Comparison of ENCODE assay signal across 8 mouse cellular contexts in the genomic region with DNA sequence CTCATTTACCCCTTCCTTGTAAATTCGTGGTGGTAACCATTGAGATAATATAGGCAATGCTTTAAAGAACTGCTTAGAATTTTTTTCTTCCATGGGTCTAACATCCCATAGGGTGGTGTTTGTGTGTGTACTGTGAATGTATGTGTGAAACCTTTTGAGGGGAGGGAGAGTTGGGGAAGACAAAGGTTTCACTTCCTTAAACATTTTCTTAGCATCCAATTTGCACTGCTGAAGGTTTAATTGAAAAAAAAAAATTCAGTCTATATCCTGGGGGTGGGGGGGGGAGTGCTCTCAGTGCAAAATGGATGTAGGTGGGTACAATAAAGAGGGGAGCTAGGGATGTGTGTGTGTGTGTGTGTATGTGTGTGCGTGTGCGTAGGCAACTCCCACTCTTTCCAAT. TPM values are rescaled to one million over a fixed set of nuclear protein-coding genes. Genes with fewer than 3 reads are reported as not detected.
DNase-seq lines count a peak whose midpoint lies in the region; ATAC-seq and TF ChIP-seq lines count a peak whose summit lies in the region.

No protein-coding gene starts in this region.

- no peaks in the 10 kb centered on the region for H3K36me3 ChIP-seq in thymus, adult 2 months (ENCODE audit: control insufficient read depth, insufficient read depth, low read length)
- H3K36me3 ChIP-seq in liver, embryonic 14.5 days (replicated peaks; ENCODE audit: control insufficient read depth, insufficient read depth, low read depth), result no peaks in the 10 kb centered on the region

- TF ChIP-seq EP300 in liver, embryonic 14.5 days (IDR thresholded peaks at IDR 0.05; ENCODE audit: low read depth), result no peak

- H3K27me3 ChIP-seq in thymus, adult 2 months (ENCODE audit: control insufficient read depth, insufficient read depth, low read length), result no peaks in the 10 kb centered on the region
- H3K27me3 ChIP-seq in liver, embryonic 14.5 days (ENCODE audit: control insufficient read depth, insufficient read depth, low read length), result peaks cover 42% of the 10 kb centered on the region

- H3K4me1 ChIP-seq in thymus, adult 2 months (replicated peaks; ENCODE audit: control insufficient read depth, insufficient read depth, low read length), result peaks cover 47% of the 10 kb centered on the region
- H3K4me1 ChIP-seq in liver, embryonic 14.5 days (replicated peaks; ENCODE audit: control insufficient read depth in 2 of 2, insufficient read depth in 2 of 2, low read length in 1 of 2), result peaks cover 0 to 14% of the 10 kb centered on the region in 2 experiments; a peak in 3 of 4 replicates

- H3K27ac ChIP-seq in gastrocnemius, adult 2 months, result peak overlapping the region; percentile 97
- H3K27ac ChIP-seq in thymus, adult 2 months (ENCODE audit: control insufficient read depth, insufficient read depth, low read length), result no peak overlapping the region
- no peak overlapping the region for H3K27ac ChIP-seq in liver, embryonic 14.5 days

- TF ChIP-seq CTCF in gastrocnemius, adult 2 months (IDR thresholded peaks at IDR 0.05), result no peak
- no peak for TF ChIP-seq CTCF in thymus, adult 2 months (IDR thresholded peaks at IDR 0.05; ENCODE audit: borderline replicate concordance, control insufficient read depth, extremely low read depth, insufficient read depth, low read length, poor library complexity)
- TF ChIP-seq CTCF in liver, embryonic 14.5 days (IDR thresholded peaks at IDR 0.05; ENCODE audit: low read depth), result no peak

- no peak for DNase-seq in gastrocnemius, adult 2 months
- no peak for DNase-seq in gastrocnemius, postnatal 25 days
- DNase-seq in thymus, adult 2 months, result no peak
- DNase-seq in thymus, postnatal 14 days, result no peak
- DNase-seq in liver, embryonic 14.5 days (ENCODE audit: low read depth in 3 of 3, low spot score in 3 of 3), result no peak
- no peak for DNase-seq in urinary bladder, adult 2 months (ENCODE audit: low spot score)
- no peak for DNase-seq in adrenal gland, adult 2 months

- H3K9ac ChIP-seq in liver, embryonic 14.5 days (replicated peaks), result no peak overlapping the region

- H3K4me2 ChIP-seq in liver, embryonic 14.5 days (ENCODE audit: low read depth), result peak overlapping the region; percentile 68

- no peak for ATAC-seq in liver, embryonic 14.5 days (ENCODE audit: insufficient read depth)
- ATAC-seq in CD4-positive, CD25-positive, alpha-beta regulatory T cell, adult 4 months, result no peak

- no peaks in the 10 kb centered on the region for H3K9me3 ChIP-seq in liver, embryonic 14.5 days (ENCODE audit: control insufficient read depth, low read length)

- no peak for TF ChIP-seq POLR2A in thymus, adult 2 months (IDR thresholded peaks at IDR 0.05; ENCODE audit: control insufficient read depth, extremely low read depth, insufficient read depth, low read length, poor library complexity)

- H3K4me3 ChIP-seq in gastrocnemius, adult 2 months, result peak overlapping the region; percentile 100
- H3K4me3 ChIP-seq in thymus, adult 2 months (ENCODE audit: control insufficient read depth, insufficient read depth, low read length), result peak overlapping the region; percentile 93
- H3K4me3 ChIP-seq in liver, embryonic 14.5 days (ENCODE audit: insufficient read depth in 1 of 2, low read depth in 2 of 2, low read length in 2 of 2), result no peak overlapping the region

- intact Hi-C loops in gastrocnemius, adult 2 months (cut with DNase I), result no loop called here

- WGBS in thymus, adult 2 months, result 16% methylated on average over 3 of the region's 3 CpGs
- WGBS in liver, embryonic 14.5 days (ENCODE audit: insufficient replicate concordance), result 9% methylated on average over 3 of the region's 3 CpGs

RNA-seq across cellular contexts. Expression of gene Bcl9l, which starts 0.5 kb away (rescaled TPM):
- total RNA-seq in gastrocnemius, adult 2 months (2021), result 10 to 100 TPM; 38.3 to 43.6 TPM
- total RNA-seq in gastrocnemius, postnatal 25 days (2021), result 10 to 100 TPM; 33.6 to 40.7 TPM
- 38.7 and 50.4 TPM in 2 replicates for polyA plus RNA-seq in thymus, adult 2 months (2012; rRNA removed)
- polyA plus RNA-seq in liver, embryonic 14.5 days (2012; rRNA removed), result 1.6 and 1.9 TPM in 2 replicates
- polyA plus RNA-seq in liver, embryonic 14.5 days (2014; fragmentation: Nextera tagmentation; extraction: Ambion mirVana), result 1.0 and 1.5 TPM in 2 replicates
- polyA plus RNA-seq in CD4-positive, CD25-positive, alpha-beta regulatory T cell, adult 4 months (2017; shearing (Covaris generic)), result 10 to 100 TPM; 13.3 to 17.6 TPM
- 11.1 and 29.7 TPM in 2 replicates for polyA plus RNA-seq in urinary bladder, adult 2 months (2012; rRNA removed)
- total RNA-seq in adrenal gland, adult 2 months (2021), result 10 to 100 TPM; 41.9 to 61.1 TPM
- polyA plus RNA-seq in adrenal gland, adult 2 months (2012; rRNA removed), result 62.7 and 64.5 TPM in 2 replicates

RNA-seq across cellular contexts. Expression of gene Upk2, which starts 27.3 kb away (rescaled TPM):
- under 1 TPM; 0.22 to 0.23 TPM for total RNA-seq in gastrocnemius, adult 2 months (2021)
- total RNA-seq in gastrocnemius, postnatal 25 days (2021), result under 1 TPM; 0.32 to 0.43 TPM
- polyA plus RNA-seq in thymus, adult 2 months (2012; rRNA removed), result 1.4 and 1.6 TPM in 2 replicates
- polyA plus RNA-seq in liver, embryonic 14.5 days (2012; rRNA removed), result 0.04 TPM in 1 of 2 replicates, not detected in the other
- polyA plus RNA-seq in liver, embryonic 14.5 days (2014; fragmentation: Nextera tagmentation; extraction: Ambion mirVana), result not detected in 2 replicates
- not detected for polyA plus RNA-seq in CD4-positive, CD25-positive, alpha-beta regulatory T cell, adult 4 months (2017; shearing (Covaris generic))
- 788 and 1,023 TPM in 2 replicates for polyA plus RNA-seq in urinary bladder, adult 2 months (2012; rRNA removed)
- total RNA-seq in adrenal gland, adult 2 months (2021), result not detected
- not detected in 2 replicates for polyA plus RNA-seq in adrenal gland, adult 2 months (2012; rRNA removed)

RNA-seq across cellular contexts. Expression of gene Foxr1, which starts 41.2 kb away (rescaled TPM):
- total RNA-seq in gastrocnemius, adult 2 months (2021), result not detected
- total RNA-seq in gastrocnemius, postnatal 25 days (2021), result not detected
- polyA plus RNA-seq in thymus, adult 2 months (2012; rRNA removed), result 0.08 and 0.22 TPM in 2 replicates
- polyA plus RNA-seq in liver, embryonic 14.5 days (2012; rRNA removed), result not detected in 2 replicates
- not detected in 2 replicates for polyA plus RNA-seq in liver, embryonic 14.5 days (2014; fragmentation: Nextera tagmentation; extraction: Ambion mirVana)
- polyA plus RNA-seq in CD4-positive, CD25-positive, alpha-beta regulatory T cell, adult 4 months (2017; shearing (Covaris generic)), result under 1 TPM in 1 of 2 experiments, not detected in 1; 0.43 TPM
- 0.28 and 0.63 TPM in 2 replicates for polyA plus RNA-seq in urinary bladder, adult 2 months (2012; rRNA removed)
- not detected for total RNA-seq in adrenal gland, adult 2 months (2021)
- polyA plus RNA-seq in adrenal gland, adult 2 months (2012; rRNA removed), result not detected in 2 replicates

Comparison
In these comparisons a context has a peak if more than half of its experiments do, and no peak if none do; other contexts are left out.
1. H3K4me3 ChIP-seq: peak in gastrocnemius, adult 2 months (single experiment) and thymus, adult 2 months (single experiment); none in liver, embryonic 14.5 days (0 of 2).
2. RNA of gene Upk2, which starts 27.3 kb away (polyA plus RNA-seq): 788 to 1,023 TPM in urinary bladder, adult 2 months; 1.4 to 1.6 TPM in thymus, adult 2 months, 0.04 TPM in liver, embryonic 14.5 days, not detected in CD4-positive, CD25-positive, alpha-beta regulatory T cell, adult 4 months and not detected in adrenal gland, adult 2 months; every median in the first group is over 100 times any median in the second.